Mouse (Mus musculus): ENCODE measurements around the gene Accsl. TPM values are rescaled to one million over a fixed set of nuclear protein-coding genes. Genes with fewer than 3 reads are reported as not detected.

Gene Accsl
- polyA plus RNA-seq, 1 experiment from 2014 or later: 0.98 TPM

GRCm38 (mm10) chr2:93836232-93836785, 32.6 kb downstream of the Accsl start:
- H3K9me3 ChIP-seq (replicated peaks): no peaks in the 10 kb centered on the region
- H3K4me1 ChIP-seq: no peaks in the 10 kb centered on the region
- ATAC-seq: no peak
- WGBS: 69% methylated on average over 13 of the region's 13 CpGs
- H3K9ac ChIP-seq: no peak overlapping the region
- H3K4me3 ChIP-seq: no peak overlapping the region
- H3K27me3 ChIP-seq: no peaks in the 10 kb centered on the region
- no peak overlapping the region for H3K27ac ChIP-seq
- peaks cover 59% of the 10 kb centered on the region for H3K36me3 ChIP-seq (ENCODE audit: poor library complexity, severe bottlenecking)
- no peak overlapping the region for H3K4me2 ChIP-seq

GRCm38 (mm10) chr2:93835596-93835995, 33.4 kb downstream of the Accsl start:
- ATAC-seq: no peak
- Histone ChIP-seq H3K27me3 (no peaks in the 10 kb centered on the region), H3K4me1 (no peaks in the 10 kb centered on the region), H3K27ac (no peak overlapping the region), H3K9ac (no peak overlapping the region), H3K4me2 (no peak overlapping the region), H3K9me3 (replicated peaks) (no peaks in the 10 kb centered on the region), H3K36me3 (ENCODE audit: poor library complexity, severe bottlenecking) (peaks cover 51% of the 10 kb centered on the region), H3K4me3 (no peak overlapping the region)
- 92% methylated on average over 11 of the region's 11 CpGs for WGBS

GRCm38 (mm10) chr2:93823519-93823918, 45.4 kb downstream of the Accsl start:
- peak; percentile 59; the same call in 1 of the 2 replicates for ATAC-seq
- 15% methylated on average over 8 of the region's 8 CpGs for WGBS
- no peak overlapping the region for H3K4me3 ChIP-seq
- H3K4me2 ChIP-seq: no peak overlapping the region
- H3K9ac ChIP-seq: no peak overlapping the region
- H3K27ac ChIP-seq: no peak overlapping the region
- H3K36me3 ChIP-seq (ENCODE audit: poor library complexity, severe bottlenecking): 0 out of 2 replicates have a peak, but pooled peaks cover 11% of the 10 kb centered on the region
- H3K9me3 ChIP-seq (replicated peaks): no peaks in the 10 kb centered on the region
- H3K27me3 ChIP-seq: no peaks in the 10 kb centered on the region
- peaks cover 14% of the 10 kb centered on the region for H3K4me1 ChIP-seq

GRCm38 (mm10) chr2:93822045-93822749, 46.8 kb downstream of the Accsl start, which contains the start of gene Ext2:
Gene Ext2 (minus strand): TSS chr2:93822568.
- H3K9me3 ChIP-seq (replicated peaks): no peaks in the 10 kb centered on the region
- H3K36me3 ChIP-seq (ENCODE audit: poor library complexity, severe bottlenecking): 0 out of 2 replicates have a peak, but pooled peaks cover 13% of the 10 kb centered on the region
- peaks cover 14% of the 10 kb centered on the region for H3K4me1 ChIP-seq
- H3K9ac ChIP-seq: peak within 1 kb of the TSS; percentile 93
- H3K27ac ChIP-seq: no peak within 1 kb of the TSS
- peak; percentile 95 for ATAC-seq
- peak within 1 kb of the TSS; percentile 67 for H3K4me3 ChIP-seq
- H3K4me2 ChIP-seq: peak within 1 kb of the TSS; percentile 73
- WGBS: under 1% methylated on average over 60 of the region's 66 CpGs
- no peaks in the 10 kb centered on the region for H3K27me3 ChIP-seq

- Histone ChIP-seq H3K9me3 (replicated peaks) (no peaks in the 10 kb centered on the region), H3K9ac (no peak overlapping the region), H3K27ac (no peak overlapping the region), H3K36me3 (ENCODE audit: poor library complexity, severe bottlenecking) (peaks cover 21% of the 10 kb centered on the region), H3K4me2 (no peak overlapping the region), H3K27me3 (no peaks in the 10 kb centered on the region), H3K4me1 (peaks cover 14% of the 10 kb centered on the region), H3K4me3 (no peak overlapping the region)
- ATAC-seq: no peak
- WGBS: 98% methylated on average over 5 of the region's 5 CpGs
These were observed 51.2 kb downstream of the Accsl start for GRCm38 (mm10) chr2:93817791-93818190.

GRCm38 (mm10) chr2:93813343-93813742, 55.6 kb downstream of the Accsl start:
- no peak for ATAC-seq
- WGBS: 93% methylated on average over 22 of the region's 22 CpGs
- H3K4me3 ChIP-seq: no peak overlapping the region
- peaks cover 48% of the 10 kb centered on the region for H3K36me3 ChIP-seq (ENCODE audit: poor library complexity, severe bottlenecking)
- H3K27ac ChIP-seq: no peak overlapping the region
- no peaks in the 10 kb centered on the region for H3K27me3 ChIP-seq
- H3K9ac ChIP-seq: no peak overlapping the region
- H3K4me1 ChIP-seq: no peaks in the 10 kb centered on the region
- H3K9me3 ChIP-seq (replicated peaks): no peaks in the 10 kb centered on the region
- H3K4me2 ChIP-seq: no peak overlapping the region

- Histone ChIP-seq H3K27ac (no peak overlapping the region), H3K4me1 (no peaks in the 10 kb centered on the region), H3K9me3 (replicated peaks) (no peaks in the 10 kb centered on the region), H3K4me3 (no peak overlapping the region), H3K9ac (no peak overlapping the region), H3K36me3 (ENCODE audit: poor library complexity, severe bottlenecking) (peaks cover 64% of the 10 kb centered on the region), H3K4me2 (no peak overlapping the region), H3K27me3 (no peaks in the 10 kb centered on the region)
- 30% methylated on average over 4 of the region's 4 CpGs for WGBS
- 0 out of 2 replicates have a peak, but pooled peaks have one; percentile 36 for ATAC-seq
These were observed 57.1 kb downstream of the Accsl start for GRCm38 (mm10) chr2:93811812-93812211.

- H3K27ac ChIP-seq: no peak overlapping the region
- no peak overlapping the region for H3K9ac ChIP-seq
- no peaks in the 10 kb centered on the region for H3K27me3 ChIP-seq
- peaks cover 82% of the 10 kb centered on the region for H3K36me3 ChIP-seq (ENCODE audit: poor library complexity, severe bottlenecking)
- no peak overlapping the region for H3K4me2 ChIP-seq
- no peak overlapping the region for H3K4me3 ChIP-seq
- H3K9me3 ChIP-seq (replicated peaks): no peaks in the 10 kb centered on the region
- WGBS: 8% methylated on average over 2 of the region's 2 CpGs
- ATAC-seq: no peak
- no peaks in the 10 kb centered on the region for H3K4me1 ChIP-seq
These were observed 59.0 kb downstream of the Accsl start for GRCm38 (mm10) chr2:93809931-93810330.

- Histone ChIP-seq H3K9me3 (replicated peaks) (no peaks in the 10 kb centered on the region), H3K4me3 (no peak overlapping the region), H3K27ac (no peak overlapping the region), H3K4me2 (no peak overlapping the region), H3K4me1 (no peaks in the 10 kb centered on the region), H3K27me3 (no peaks in the 10 kb centered on the region), H3K9ac (no peak overlapping the region), H3K36me3 (ENCODE audit: poor library complexity, severe bottlenecking) (peaks cover 94% of the 10 kb centered on the region)
- 90% methylated on average over 5 of the region's 5 CpGs for WGBS
- no peak for ATAC-seq
These were observed 60.9 kb downstream of the Accsl start for GRCm38 (mm10) chr2:93808071-93808470.

GRCm38 (mm10) chr2:93807440-93807839, 61.5 kb downstream of the Accsl start:
- H3K27me3 ChIP-seq: no peaks in the 10 kb centered on the region
- no peak overlapping the region for H3K9ac ChIP-seq
- no peak overlapping the region for H3K27ac ChIP-seq
- no peaks in the 10 kb centered on the region for H3K9me3 ChIP-seq (replicated peaks)
- no peak for ATAC-seq
- no peak overlapping the region for H3K4me2 ChIP-seq
- H3K36me3 ChIP-seq (ENCODE audit: poor library complexity, severe bottlenecking): peaks cover 90% of the 10 kb centered on the region
- no peaks in the 10 kb centered on the region for H3K4me1 ChIP-seq
- 76% methylated on average over 8 of the region's 8 CpGs for WGBS
- H3K4me3 ChIP-seq: no peak overlapping the region

GRCm38 (mm10) chr2:93806487-93807201, 62.3 kb downstream of the Accsl start:
- ATAC-seq: no peak
- Histone ChIP-seq H3K4me2 (no peak overlapping the region), H3K36me3 (ENCODE audit: poor library complexity, severe bottlenecking) (peaks cover 90% of the 10 kb centered on the region)

GRCm38 (mm10) chr2:93805523-93805922, 63.4 kb downstream of the Accsl start:
- H3K4me2 ChIP-seq: no peak overlapping the region
- H3K36me3 ChIP-seq (ENCODE audit: poor library complexity, severe bottlenecking): peaks cover 83% of the 10 kb centered on the region
- no peak for ATAC-seq
- no peak overlapping the region for H3K9ac ChIP-seq
- no peak overlapping the region for H3K4me3 ChIP-seq
- 85% methylated on average over 4 of the region's 4 CpGs for WGBS
- H3K27ac ChIP-seq: no peak overlapping the region
- no peaks in the 10 kb centered on the region for H3K4me1 ChIP-seq
- no peaks in the 10 kb centered on the region for H3K9me3 ChIP-seq (replicated peaks)
- H3K27me3 ChIP-seq: no peaks in the 10 kb centered on the region

More at GRCm38 (mm10) chr2:93806487-93807201, 62.3 kb downstream of the Accsl start:
- Histone ChIP-seq H3K4me1 (no peaks in the 10 kb centered on the region), H3K9me3 (replicated peaks) (no peaks in the 10 kb centered on the region), H3K27me3 (no peaks in the 10 kb centered on the region), H3K27ac (no peak overlapping the region), H3K9ac (no peak overlapping the region), H3K4me3 (no peak overlapping the region)
- 94% methylated on average over 6 of the region's 6 CpGs for WGBS

Measured in forebrain, embryonic 13.5 days (tissue).